Mouse (Mus musculus): ENCODE measurements around the gene Lep.

GRCm38 (mm10) chr6:29100423-29100822 is 40.4 kb downstream of the Lep start:
- TF ChIP-seq CTCF (IDR thresholded peaks at IDR 0.05; ENCODE audit: low read depth, low read length) (no peak), POLR2AphosphoS5 (IDR thresholded peaks at IDR 0.05; ENCODE audit: insufficient replicate concordance, low read depth, low read length) (no peak), TAL1 (conservative IDR thresholded peaks at IDR 0.05; ENCODE audit: low read depth, low read length) (no peak), GATA2 (IDR thresholded peaks at IDR 0.05; ENCODE audit: borderline replicate concordance, low read depth, low read length) (no peak)
